In the genomic region with DNA sequence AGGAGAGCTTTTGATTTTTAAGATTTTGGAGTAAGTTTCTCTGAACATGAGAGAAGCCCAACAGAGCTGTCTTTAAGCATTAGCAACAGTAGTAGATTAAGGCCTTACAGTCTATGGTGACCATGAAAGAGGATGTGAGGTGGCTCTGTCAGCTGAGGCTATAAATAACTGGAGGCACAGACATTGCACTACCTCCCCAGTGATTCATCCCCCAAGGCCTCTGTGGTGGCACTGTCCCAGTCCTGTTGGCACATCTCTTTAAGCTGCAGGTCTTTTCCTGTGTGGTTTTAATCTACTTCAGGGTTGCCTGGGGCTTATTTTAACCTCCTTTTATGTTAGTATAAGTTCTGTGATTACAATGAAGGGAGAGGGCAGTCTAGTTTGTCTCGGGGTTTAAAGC, we compare ENCODE assay signal across 13 mouse cellular contexts.
DNase-seq lines count a peak whose midpoint lies in the region.
"Had no signal": no experiment of that assay in that cellular context is flagged by ENCODE, and none has a peak within 500 bp of the region (broad histone marks: within the 10 kb centered on the region; RNA-seq: fewer than 3 reads in every experiment).

No protein-coding gene starts in this region.

- peak; percentile 9 to 37 for DNase-seq in cerebellum, postnatal 25 days
- no peak for DNase-seq in cerebellum, adult 11-12 months
- peak; percentile 66 for DNase-seq in adrenal gland, postnatal 10 days
- peak; percentile 12 for DNase-seq in fibroblast of lung, adult 2 months (ENCODE audit: low read depth)
- DNase-seq in layer of hippocampus, adult 9-10 months (ENCODE audit: low spot score), result no peak
- DNase-seq in heart, adult 11 months, result no peak
- DNase-seq in layer of hippocampus, postnatal 10 days (ENCODE audit: low spot score in 2 of 2), result no peak
- DNase-seq in thymus, postnatal 25 days, result no peak
- DNase-seq: cerebellum, adult 9-10 months; forebrain, postnatal 0 days; layer of hippocampus, postnatal 36 days; right cerebral cortex, postnatal 4 days; thymus, postnatal 14 days had no signal

Comparison
In these comparisons a context has a peak if more than half of its experiments do, and no peak if none do; other contexts are left out.
1. DNase-seq: peak in cerebellum, postnatal 25 days (2 of 2), adrenal gland, postnatal 10 days (single experiment) and fibroblast of lung, adult 2 months (single experiment); none in cerebellum, adult 11-12 months (single experiment), layer of hippocampus, adult 9-10 months (single experiment), heart, adult 11 months (single experiment), layer of hippocampus, postnatal 10 days (0 of 2) and thymus, postnatal 25 days (single experiment).